Mouse (Mus musculus): ENCODE data around the gene B3gnt2.

DNA sequence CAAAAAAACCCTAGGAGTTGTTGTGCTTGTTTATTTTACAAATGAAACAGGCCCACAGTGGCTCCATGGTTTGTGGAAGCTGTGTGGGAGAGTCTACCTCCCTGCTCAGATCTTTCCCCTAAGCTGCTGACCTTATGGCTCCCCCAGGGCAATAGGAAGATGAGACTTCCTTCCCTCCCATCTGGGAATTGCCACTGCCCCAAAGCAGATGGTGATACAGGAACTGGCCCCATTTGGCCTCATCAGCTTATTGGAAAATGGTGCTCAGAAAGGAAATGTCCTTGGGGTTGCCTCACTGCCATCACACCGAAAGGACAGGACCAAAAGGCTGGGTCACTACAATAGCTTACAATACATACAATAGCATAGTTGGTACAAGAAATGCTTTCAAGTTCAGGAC is 97.7 kb downstream of the B3gnt2 start:
- TF ChIP-seq POLR2A (IDR thresholded peaks at IDR 0.05; ENCODE audit: low read depth, low read length) (no peak), CTCF (IDR thresholded peaks at IDR 0.05; ENCODE audit: extremely low read depth, insufficient read depth, insufficient read length, insufficient replicate concordance) (no peak)

Data from spleen, adult 2 months (tissue).